Mouse (Mus musculus): Measurements from ENCODE around the gene Hmgxb4. TPM values are rescaled to one million over a fixed set of nuclear protein-coding genes. Genes with fewer than 3 reads are reported as not detected.
"Not testable (repeated sequence)": the region's sequence is repeated elsewhere in the genome, so short reads cannot be mapped to it uniquely, and the experiment has no call there.

Hmgxb4 gene
- 25.0 and 26.5 TPM in 2 replicates for polyA plus RNA-seq (2015; fragmentation: Nextera tagmentation; extraction: Ambion mirVana)

GRCm38 (mm10) chr8:74993081-74993474, at the start of gene Hmgxb4:
Gene Hmgxb4, plus strand, starts transcription at chr8:74993356.
- Histone ChIP-seq H3K36me3 (ENCODE audit: insufficient read depth, low read length) (no peaks in the 10 kb centered on the region), H3K27me3 (ENCODE audit: insufficient read depth, low read length) (no peaks in the 10 kb centered on the region), H3K27ac (peak within 1 kb of the TSS; percentile 94), H3K9me3 (replicated peaks; ENCODE audit: low read length) (no peaks in the 10 kb centered on the region), H3K4me1 (replicated peaks; ENCODE audit: insufficient read depth, low read length) (no peaks in the 10 kb centered on the region), H3K9ac (ENCODE audit: low read depth, low read length) (peak within 1 kb of the TSS; percentile 100), H3K4me3 (replicated peaks; ENCODE audit: low read depth, low read length) (peak within 1 kb of the TSS; percentile 97), H3K4me2 (ENCODE audit: low read length) (peak within 1 kb of the TSS; percentile 72)
- DNase-seq (ENCODE audit: low spot score): peak; percentile 8
- no peak for TF ChIP-seq CTCF (IDR thresholded peaks at IDR 0.05; ENCODE audit: low read depth)
- no peak for ATAC-seq (replicated peaks; ENCODE audit: low FRiP score, low read depth)
- WGBS: 10% methylated on average over 8 of the region's 8 CpGs

- ATAC-seq (replicated peaks; ENCODE audit: low FRiP score, low read depth) (no peak), DNase-seq (ENCODE audit: low spot score) (no peak)
- H3K9ac ChIP-seq (ENCODE audit: low read depth, low read length): no peak overlapping the region
- H3K36me3 ChIP-seq (ENCODE audit: insufficient read depth, low read length): no peaks in the 10 kb centered on the region
- TF ChIP-seq CTCF (IDR thresholded peaks at IDR 0.05; ENCODE audit: low read depth): no peak
- no peak overlapping the region for H3K4me3 ChIP-seq (replicated peaks; ENCODE audit: low read depth, low read length)
- WGBS: 90% methylated on average over 1 of the region's 1 CpGs
- H3K9me3 ChIP-seq (replicated peaks; ENCODE audit: low read length): no peaks in the 10 kb centered on the region
- H3K27ac ChIP-seq: no peak overlapping the region
- no peaks in the 10 kb centered on the region for H3K27me3 ChIP-seq (ENCODE audit: insufficient read depth, low read length)
- H3K4me1 ChIP-seq (replicated peaks; ENCODE audit: insufficient read depth, low read length): no peaks in the 10 kb centered on the region
- H3K4me2 ChIP-seq (ENCODE audit: low read length): no peak overlapping the region
These were observed 43.7 kb upstream of the Hmgxb4 start for GRCm38 (mm10) chr8:74949445-74949844.

GRCm38 (mm10) chr8:74963983-74964382, 29.2 kb upstream of the Hmgxb4 start:
- Histone ChIP-seq H3K9ac (ENCODE audit: low read depth, low read length) (no peak overlapping the region), H3K4me2 (ENCODE audit: low read length) (no peak overlapping the region), H3K9me3 (replicated peaks; ENCODE audit: low read length) (no peaks in the 10 kb centered on the region), H3K36me3 (ENCODE audit: insufficient read depth, low read length) (no peaks in the 10 kb centered on the region), H3K27me3 (ENCODE audit: insufficient read depth, low read length) (no peaks in the 10 kb centered on the region), H3K27ac (no peak overlapping the region), H3K4me3 (replicated peaks; ENCODE audit: low read depth, low read length) (no peak overlapping the region), H3K4me1 (replicated peaks; ENCODE audit: insufficient read depth, low read length) (no peaks in the 10 kb centered on the region)
- TF ChIP-seq CTCF (IDR thresholded peaks at IDR 0.05; ENCODE audit: low read depth): no peak
- ATAC-seq (replicated peaks; ENCODE audit: low FRiP score, low read depth): no peak
- no peak for DNase-seq (ENCODE audit: low spot score)
- whole genome bisulfite sequencing: 73% methylated on average over 5 of the region's 5 CpGs

- not testable (repeated sequence) for H3K27me3 ChIP-seq (ENCODE audit: insufficient read depth, low read length); H3K4me2 ChIP-seq (ENCODE audit: low read length); H3K4me1 ChIP-seq (replicated peaks; ENCODE audit: insufficient read depth, low read length); H3K36me3 ChIP-seq (ENCODE audit: insufficient read depth, low read length); DNase-seq (ENCODE audit: low spot score); H3K4me3 ChIP-seq (replicated peaks; ENCODE audit: low read depth, low read length); H3K27ac ChIP-seq; H3K9ac ChIP-seq (ENCODE audit: low read depth, low read length); H3K9me3 ChIP-seq (replicated peaks; ENCODE audit: low read length); ATAC-seq (replicated peaks; ENCODE audit: low FRiP score, low read depth)
- 85% methylated on average over 3 of the region's 3 CpGs for WGBS
These were observed 22.9 kb upstream of the Hmgxb4 start for GRCm38 (mm10) chr8:74970286-74970685.

- TF ChIP-seq CTCF (IDR thresholded peaks at IDR 0.05; ENCODE audit: low read depth): no peak
- DNase-seq (ENCODE audit: low spot score): no peak
- Histone ChIP-seq H3K9ac (ENCODE audit: low read depth, low read length) (no peak overlapping the region), H3K4me3 (replicated peaks; ENCODE audit: low read depth, low read length) (no peak overlapping the region), H3K4me2 (ENCODE audit: low read length) (no peak overlapping the region), H3K36me3 (ENCODE audit: insufficient read depth, low read length) (no peaks in the 10 kb centered on the region), H3K9me3 (replicated peaks; ENCODE audit: low read length) (no peaks in the 10 kb centered on the region), H3K27me3 (ENCODE audit: insufficient read depth, low read length) (no peaks in the 10 kb centered on the region), H3K4me1 (replicated peaks; ENCODE audit: insufficient read depth, low read length) (no peaks in the 10 kb centered on the region), H3K27ac (no peak overlapping the region)
- no peak; the same call in 1 of the 2 replicates for ATAC-seq (replicated peaks; ENCODE audit: low FRiP score, low read depth)
- 83% methylated on average over 4 of the region's 4 CpGs for WGBS
These were observed 21.5 kb upstream of the Hmgxb4 start for GRCm38 (mm10) chr8:74971636-74972035.

GRCm38 (mm10) chr8:74972322-74972883, 20.8 kb upstream of the Hmgxb4 start:
- TF ChIP-seq CTCF (IDR thresholded peaks at IDR 0.05; ENCODE audit: low read depth): no peak
- Histone ChIP-seq H3K4me3 (replicated peaks; ENCODE audit: low read depth, low read length) (no peak overlapping the region), H3K9me3 (replicated peaks; ENCODE audit: low read length) (no peaks in the 10 kb centered on the region), H3K36me3 (ENCODE audit: insufficient read depth, low read length) (no peaks in the 10 kb centered on the region), H3K27ac (no peak overlapping the region), H3K4me1 (replicated peaks; ENCODE audit: insufficient read depth, low read length) (no peaks in the 10 kb centered on the region), H3K4me2 (ENCODE audit: low read length) (no peak overlapping the region), H3K27me3 (ENCODE audit: insufficient read depth, low read length) (no peaks in the 10 kb centered on the region), H3K9ac (ENCODE audit: low read depth, low read length) (no peak overlapping the region)
- ATAC-seq (replicated peaks; ENCODE audit: low FRiP score, low read depth) (0 out of 2 replicates have a peak, but pooled peaks have one; percentile 25), DNase-seq (ENCODE audit: low spot score) (no peak)
- 79% methylated on average over 7 of the region's 7 CpGs for WGBS

All from kidney, postnatal 0 days (tissue).